Mouse (Mus musculus) small intestine, adult 2 months (tissue): Measurements from ENCODE around the gene Scamp2.

ENCODE experiments used
- CTCF ChIP-seq: fragments of 200-500 bp; IDR thresholded peaks from 2 replicates; pipeline ENCODE4 v1.5.1; 2012; ENCODE audit warnings: low read depth, mild to moderate bottlenecking, control low read depth, inconsistent platforms, low read length, moderate library complexity, mixed read lengths; ENCODE audit not compliant: insufficient replicate concordance, insufficient read length; ENCODE audit errors: extremely low read depth
- POLR2A ChIP-seq: fragments of 200-500 bp; IDR thresholded peaks from 2 replicates; pipeline ENCODE4 v1.6.1; 2012; ENCODE audit warnings: low read depth, mild to moderate bottlenecking, control low read depth, inconsistent platforms, low read length, moderate library complexity

GRCm38 (mm10) chr9:57604875-57605274, 44.1 kb downstream of the Scamp2 start:
- TF ChIP-seq CTCF, result no peak
- TF ChIP-seq POLR2A, result no peak
